Mouse (Mus musculus) left cerebral cortex, adult 2 months (tissue): ENCODE measurements around the gene Tmem201. TPM values are rescaled to one million over a fixed set of nuclear protein-coding genes. Genes with fewer than 3 reads are reported as not detected.

ENCODE experiments used
- DNase-seq, 2 experiments: peaks; one replicate each; pipeline ENCODE4 v3.0.0; 2021 to 2022; ENCODE audit warnings: low spot score in 2 of 2, mixed read lengths in 1 of 2; ENCODE audit errors: extremely low spot score in 1 of 2
- H3K27ac ChIP-seq: fragments of 200-600 bp; 2 replicates; pipeline ENCODE4 v1.8.1; 2022
- H3K4me3 ChIP-seq: fragments of 200-600 bp; 2 replicates; pipeline ENCODE4 v1.8.1; 2022
- CTCF ChIP-seq: fragments of 200-600 bp; IDR thresholded peaks from 2 replicates; pipeline ENCODE4 v1.8.1; 2022; ENCODE audit warnings: antibody characterized with exemption, mild to moderate bottlenecking, moderate library complexity
- intact Hi-C: fragments of 180-260 bp; cut with DNase I; formaldehyde crosslinking; loops from one replicate; pipeline ENCODE4 v1.15.1; 2025
- total RNA-seq, 2 experiments: library from RNA; stranded (reverse); gene quantifications; 2 replicates each; pipeline ENCODE4 v1.2.3; 2021

Gene Tmem201
- total RNA-seq, 2 experiments from 2014 or later: 63.3 to 67.9 TPM

DNA sequence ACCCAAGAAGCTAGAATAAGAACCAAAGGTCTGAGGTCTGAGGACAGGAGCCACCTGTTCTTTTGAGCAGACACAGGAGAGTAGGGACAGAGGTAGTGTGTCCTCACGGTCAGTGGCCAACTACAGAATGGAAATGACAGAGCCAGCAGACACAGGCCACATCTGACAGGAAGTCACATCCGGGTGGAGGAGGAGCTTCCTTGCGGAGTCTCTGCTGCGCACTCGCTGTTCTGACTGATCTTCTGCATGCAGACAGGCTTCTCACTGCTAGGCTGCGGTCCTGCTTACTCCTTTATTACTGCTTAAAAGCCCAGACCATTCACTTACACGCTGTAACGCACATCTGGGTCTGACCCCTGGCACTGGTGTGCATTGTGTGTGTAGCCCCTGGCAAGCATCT, 9.0 kb downstream of the Tmem201 start:
- TF ChIP-seq CTCF: no peak
- intact Hi-C loops: no loop called here

DNA sequence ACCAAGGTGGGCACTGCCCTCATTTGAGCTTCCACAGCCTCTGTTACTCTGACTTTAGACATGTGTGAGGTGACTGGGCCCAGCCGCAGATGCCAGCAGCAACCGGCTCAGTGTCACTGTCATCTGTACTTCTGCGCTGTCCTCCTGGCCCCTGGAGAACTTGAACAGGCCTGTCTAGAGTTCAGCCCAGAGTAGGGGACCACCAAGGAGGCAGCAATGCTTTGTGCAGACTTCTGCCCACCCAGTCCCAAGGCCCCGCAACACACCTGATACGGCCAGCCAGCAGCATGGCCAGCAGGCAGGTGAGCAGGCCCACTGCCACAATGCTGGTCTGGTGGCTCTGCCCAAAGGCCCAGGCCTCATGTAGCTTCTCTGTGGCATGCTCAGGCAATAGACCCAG, 10.2 kb downstream of the Tmem201 start:
- intact Hi-C loops: no loop called here
- Histone ChIP-seq H3K27ac (no peak overlapping the region), H3K4me3 (no peak overlapping the region)
- DNase-seq: no peak
- no peak for TF ChIP-seq CTCF

More for the DNA sequence above, 9.0 kb downstream of the Tmem201 start:
- Histone ChIP-seq H3K4me3 (no peak overlapping the region), H3K27ac (no peak overlapping the region)
- DNase-seq: no peak

DNA sequence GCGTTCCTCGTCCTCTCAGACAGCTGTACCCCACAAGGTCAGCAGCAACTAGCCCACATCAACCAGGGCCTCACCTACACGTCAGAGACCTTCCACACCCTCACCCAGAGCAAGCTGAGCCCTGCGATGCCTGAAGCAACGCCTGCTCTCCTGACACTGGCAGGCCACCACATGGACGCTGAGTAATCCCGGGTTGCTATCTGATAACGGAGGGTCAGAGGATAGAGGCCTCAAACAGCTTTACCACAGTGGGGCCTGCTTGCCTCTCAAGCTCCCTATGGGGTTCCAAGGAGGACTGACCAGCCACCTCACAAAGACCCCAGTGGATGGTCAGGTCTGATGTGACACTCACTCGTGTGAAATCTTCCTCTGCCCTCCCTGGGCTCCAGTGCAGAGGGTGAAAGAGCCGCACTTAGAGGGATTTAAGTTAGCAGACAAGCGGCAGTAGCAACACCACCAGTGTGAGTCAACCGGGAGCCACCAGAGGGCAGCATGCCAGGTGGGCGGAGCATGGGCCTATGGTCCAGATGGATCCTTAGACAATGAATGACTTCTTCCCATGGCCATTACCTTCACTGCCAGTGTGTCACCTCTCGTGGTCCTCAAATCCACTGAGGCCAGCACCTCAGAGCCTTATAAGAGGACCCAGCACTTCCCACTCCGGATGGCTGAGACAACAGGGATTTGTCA, 12.0 kb downstream of the Tmem201 start:
- peak; percentile 66 for TF ChIP-seq CTCF
- DNase-seq: peak in 1 of 2 experiments; percentile 77
- H3K27ac ChIP-seq: no peak overlapping the region
- intact Hi-C loops: no loop called here
- no peak overlapping the region for H3K4me3 ChIP-seq

DNA sequence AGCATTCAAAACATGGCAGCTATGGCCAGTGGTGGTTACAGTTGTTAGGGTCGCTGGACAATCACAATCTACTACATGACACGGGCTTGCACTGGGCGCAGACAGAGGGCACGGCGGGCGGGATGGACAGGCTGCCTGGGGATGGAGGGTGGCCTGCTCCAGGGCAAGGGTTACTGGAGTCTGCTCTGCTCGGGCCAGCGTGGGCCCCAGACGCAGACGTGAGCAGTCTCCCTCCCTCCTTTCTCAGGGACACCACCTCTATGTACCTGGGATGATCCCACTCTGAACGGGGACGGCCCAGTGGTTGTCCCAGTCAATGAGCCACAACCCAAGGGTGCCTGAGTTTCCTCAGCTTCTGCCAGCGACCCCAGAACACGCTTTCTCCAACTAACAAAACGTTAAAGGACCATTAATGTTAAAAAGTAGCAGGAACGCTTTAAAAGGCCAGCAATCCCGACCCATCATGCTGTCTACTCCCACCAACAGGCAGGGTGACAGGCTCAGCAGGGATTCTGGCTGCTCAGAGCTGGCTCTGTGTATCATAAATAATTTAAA, 12.9 kb downstream of the Tmem201 start:
- intact Hi-C loops: loop anchor here (1.0 kb wide), 1 partner anchor 13 kb away; the partner anchor contains the start of gene Tmem201
- peak overlapping the region; percentile 12; the same call in 1 of the 2 replicates for H3K27ac ChIP-seq
- TF ChIP-seq CTCF: no peak

DNA sequence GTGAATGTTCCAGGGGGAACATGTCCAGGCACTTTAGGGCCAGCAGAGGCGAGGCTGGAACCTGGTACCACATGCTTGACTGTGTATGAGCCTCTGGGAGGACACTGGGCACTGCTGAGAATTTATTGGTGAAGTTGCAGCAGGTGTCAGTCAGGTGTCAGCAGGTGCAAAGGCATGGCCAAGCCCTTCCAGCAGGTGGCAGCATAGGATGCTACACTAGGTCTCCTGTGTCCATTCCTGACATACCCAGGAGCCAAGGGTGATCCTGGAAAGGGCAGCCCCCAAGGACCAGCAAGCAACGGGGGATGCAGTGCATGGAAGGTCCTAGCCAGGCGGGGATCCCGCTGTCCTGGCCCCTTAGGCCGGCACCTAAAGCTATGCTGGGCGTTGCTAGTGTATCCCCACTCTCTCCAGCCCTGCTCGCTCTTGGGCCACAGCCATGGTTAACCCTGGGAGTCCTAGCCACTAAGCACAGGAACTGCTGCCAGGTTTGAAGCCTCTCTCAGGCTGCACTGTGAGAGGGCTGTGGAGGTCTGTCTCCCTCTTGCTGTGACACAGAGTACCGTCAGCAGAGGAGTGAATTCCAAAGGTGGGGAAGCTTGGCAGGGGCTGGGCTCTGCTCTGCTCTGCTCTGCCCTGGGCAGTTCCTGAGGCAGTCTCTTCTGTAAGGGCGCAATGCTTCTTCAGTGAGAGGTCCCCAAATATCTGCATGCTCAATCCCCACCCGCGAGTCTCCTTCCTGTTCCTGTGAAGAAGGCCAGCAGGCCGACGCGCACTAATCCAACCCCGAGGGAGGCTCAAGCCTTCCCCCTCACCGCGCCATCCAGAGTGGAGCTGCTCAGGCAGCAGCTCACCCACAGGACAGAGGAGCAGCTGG, 13.8 kb downstream of the Tmem201 start:
- DNase-seq: peak in 1 of 2 experiments; percentile 57
- Histone ChIP-seq H3K4me3 (no peak overlapping the region), H3K27ac (peak overlapping the region; percentile 65)
- peak; percentile 61 for TF ChIP-seq CTCF
- intact Hi-C loops: loop anchor here (1.0 kb wide), 1 partner anchor 14 kb away; the partner anchor contains the start of gene Tmem201

More for the DNA sequence above, 12.9 kb downstream of the Tmem201 start:
- DNase-seq: no peak
- no peak overlapping the region for H3K4me3 ChIP-seq

DNA sequence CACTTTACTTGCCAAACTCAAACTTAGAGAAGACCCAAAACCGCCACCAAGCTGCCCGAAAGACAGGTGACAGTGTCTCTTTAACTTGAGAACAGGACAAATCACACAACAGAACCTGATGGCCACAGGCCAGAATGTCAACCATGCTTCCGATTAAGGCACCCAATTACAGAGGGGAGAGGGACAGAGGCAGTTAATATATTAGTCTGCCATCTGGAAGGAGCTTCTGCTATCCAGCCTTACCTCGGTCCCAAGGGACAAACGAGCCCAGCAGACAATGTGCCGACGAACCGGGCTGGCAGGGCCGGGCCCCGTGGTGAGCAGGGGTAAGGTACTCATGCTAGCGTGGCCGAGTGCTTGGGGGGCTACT, 14.8 kb downstream of the Tmem201 start:
- intact Hi-C loops: no loop called here
- no peak overlapping the region for H3K4me3 ChIP-seq
- no peak for TF ChIP-seq CTCF
- DNase-seq: no peak
- H3K27ac ChIP-seq: no peak overlapping the region

DNA sequence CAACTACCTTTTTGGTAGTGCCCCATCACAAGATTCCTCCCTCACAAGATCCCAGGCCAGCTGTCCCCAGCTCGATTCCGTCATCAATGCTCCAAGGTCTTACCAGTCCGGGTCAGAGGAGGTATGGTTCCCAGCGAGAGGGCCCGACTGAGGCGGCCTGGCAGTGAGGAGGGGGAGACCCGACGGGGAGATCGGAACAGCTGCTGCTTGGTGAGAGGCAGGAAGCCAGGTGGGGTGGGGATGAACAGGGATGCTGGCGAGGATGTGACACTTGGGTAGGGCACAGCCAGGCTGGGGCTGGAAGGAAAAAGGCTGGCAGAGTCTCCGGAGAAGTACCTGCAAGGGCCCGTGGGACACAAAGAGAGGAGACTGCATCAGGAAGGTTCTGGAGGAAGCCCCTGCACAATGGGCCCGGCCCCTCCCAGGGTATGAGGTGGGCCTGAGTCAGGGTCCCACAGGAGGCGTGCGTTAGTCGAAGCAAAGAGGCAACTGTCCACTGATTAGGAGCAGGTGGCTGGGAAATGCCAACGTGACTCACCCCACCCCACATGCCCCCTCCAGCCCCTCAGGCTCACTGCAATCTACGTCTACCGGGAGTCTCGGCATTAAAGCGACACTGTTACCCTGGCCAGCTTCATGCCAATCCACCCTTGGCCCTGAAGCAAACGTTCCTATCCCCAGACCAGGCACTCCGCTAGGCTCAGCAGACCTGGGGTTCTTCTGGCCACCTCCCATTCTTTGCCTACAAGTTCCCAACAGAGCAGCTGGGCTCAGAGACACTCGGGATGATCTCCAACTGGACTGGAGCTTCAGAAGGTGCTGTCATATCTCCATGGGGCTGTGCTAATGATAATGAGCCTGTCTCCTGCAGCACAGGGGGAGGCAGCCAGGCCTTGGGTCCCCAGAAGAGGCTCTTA, 15.5 kb downstream of the Tmem201 start:
- Histone ChIP-seq H3K27ac (no peak overlapping the region), H3K4me3 (no peak overlapping the region)
- no peak for DNase-seq
- intact Hi-C loops: no loop called here
- TF ChIP-seq CTCF: no peak

DNA sequence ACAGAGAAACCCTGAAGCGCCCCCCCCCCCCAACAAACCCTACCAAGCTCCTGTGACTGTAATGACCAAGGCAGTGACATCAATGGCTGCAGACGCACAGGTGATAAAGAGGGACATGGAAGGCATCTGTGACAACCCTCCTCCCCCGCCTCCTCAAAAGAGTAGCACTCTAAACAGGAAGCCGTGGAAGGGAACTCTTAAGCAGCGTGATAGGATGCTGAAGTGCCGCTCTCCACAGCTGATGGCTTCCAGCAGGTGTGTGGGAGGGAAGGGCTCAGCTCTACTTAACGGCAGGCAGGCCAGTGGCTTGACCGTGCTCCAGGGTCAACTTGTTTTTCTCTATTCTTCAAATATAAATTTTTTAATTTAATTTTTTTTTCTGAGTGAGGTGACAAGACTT, 16.7 kb downstream of the Tmem201 start:
- H3K27ac ChIP-seq: no peak overlapping the region
- no peak for DNase-seq
- no peak overlapping the region for H3K4me3 ChIP-seq
- TF ChIP-seq CTCF: no peak
- intact Hi-C loops: no loop called here

DNA sequence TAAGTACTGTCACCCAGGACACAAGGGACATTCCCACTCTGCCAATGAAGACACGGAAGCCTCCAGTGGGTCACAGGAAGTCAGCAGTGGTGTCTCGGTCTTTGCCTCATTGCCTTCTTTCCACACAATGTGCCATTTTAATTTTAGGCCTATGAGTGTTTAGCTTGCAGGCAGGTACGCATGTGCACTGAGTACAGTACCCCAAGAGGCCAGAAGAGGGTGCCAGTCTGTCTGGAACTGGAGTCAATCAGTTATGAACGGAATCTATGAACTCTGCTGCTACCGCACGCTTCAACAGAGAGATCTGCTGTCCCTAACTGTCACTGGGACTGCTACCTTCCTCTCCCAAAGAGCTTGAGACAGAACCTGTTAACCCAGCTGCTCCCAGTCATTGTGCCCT, 18.2 kb downstream of the Tmem201 start:
- TF ChIP-seq CTCF: peak; percentile 58
- no peak for DNase-seq

DNA sequence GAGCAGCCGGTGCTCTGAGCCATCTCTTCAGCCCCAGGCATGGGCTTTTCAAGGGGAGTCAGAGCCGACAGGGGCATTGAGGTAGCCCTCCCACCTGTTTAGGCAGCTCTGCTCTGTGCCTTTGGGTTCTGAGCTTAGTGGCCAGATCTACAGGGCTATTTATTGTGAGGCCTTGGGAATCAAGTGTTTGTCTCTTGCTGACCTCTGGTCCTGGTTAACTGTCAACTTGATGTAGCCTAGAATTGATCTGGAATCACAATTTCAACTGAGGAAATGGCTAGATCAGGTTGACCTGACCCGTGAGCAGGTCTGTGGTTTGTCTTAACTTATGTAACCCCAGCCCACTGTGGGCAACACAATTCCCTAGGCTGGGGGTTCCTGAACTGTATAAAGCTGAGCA, 23.3 kb downstream of the Tmem201 start:
- Histone ChIP-seq H3K4me3 (no peak overlapping the region), H3K27ac (no peak overlapping the region)
- DNase-seq: no peak
- TF ChIP-seq CTCF: no peak
- intact Hi-C loops: loop anchor here (10.0 kb wide), 1 partner anchor 570 kb away; no protein-coding TSS in a partner anchor

More for the DNA sequence above, 18.2 kb downstream of the Tmem201 start:
- H3K27ac ChIP-seq: no peak overlapping the region
- H3K4me3 ChIP-seq: no peak overlapping the region
- intact Hi-C loops: loop anchor here (10.0 kb wide), 1 partner anchor 575 kb away; no protein-coding TSS in a partner anchor

DNA sequence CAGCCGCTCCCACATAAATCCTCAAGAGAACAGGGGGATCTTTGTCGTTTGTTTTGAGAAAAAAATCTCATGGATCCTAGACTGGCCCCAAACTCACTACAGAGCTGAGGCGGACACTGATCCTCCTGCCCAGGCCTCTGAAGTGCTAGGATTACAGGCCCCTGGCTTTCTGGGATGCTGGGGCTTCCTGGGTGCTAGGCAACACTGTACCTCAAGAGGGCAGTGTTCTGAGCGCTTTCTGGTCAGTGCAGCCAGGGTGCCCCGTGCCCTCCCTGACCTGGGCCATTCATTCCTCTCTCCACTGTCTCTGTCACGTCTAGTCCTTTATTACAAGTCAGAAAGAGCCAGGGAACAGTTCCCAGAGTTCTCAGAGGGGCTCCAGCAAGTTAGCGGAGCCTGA, 25.9 kb downstream of the Tmem201 start:
- peak; percentile 80 for TF ChIP-seq CTCF
- no peak overlapping the region for H3K4me3 ChIP-seq
- H3K27ac ChIP-seq: no peak overlapping the region
- intact Hi-C loops: loop anchor here (2.0 to 10.0 kb wide), 2 partner anchors 163 to 567 kb away; no protein-coding TSS in a partner anchor
- DNase-seq: no peak
